Mouse (Mus musculus) lung, postnatal 0 days (tissue): ENCODE data around the gene Grm7. TPM values are rescaled to one million over a fixed set of nuclear protein-coding genes. Genes with fewer than 3 reads are reported as not detected.

ENCODE experiments used
- ATAC-seq: fragments of 200-750 bp; cut with Nextera tagmentation; 2 replicates; pipeline ENCODE4 v1.8.0; 2017; ENCODE audit warnings: moderate library complexity
- DNase-seq: peaks from one replicate; pipeline ENCODE4 v3.0.0-alpha.2; 2016; ENCODE audit warnings: low spot score
- H3K27ac ChIP-seq: fragments of 300-500 bp; sonication (generic); 2 replicates; pipeline ENCODE4 v1.5.1; 2014; ENCODE audit warnings: antibody characterized with exemption, mild to moderate bottlenecking, low read length, mixed read lengths
- H3K27me3 ChIP-seq: fragments of 300-500 bp; sonication (generic); replicated peaks from 2 replicates; pipeline ENCODE4 v1.6.1; 2014; ENCODE audit warnings: low read length, mixed read lengths; ENCODE audit not compliant: insufficient read depth
- H3K36me3 ChIP-seq: fragments of 300-500 bp; sonication (generic); 2 replicates; pipeline ENCODE4 v1.6.1; 2014; ENCODE audit warnings: low read length, mixed read lengths; ENCODE audit not compliant: insufficient read depth
- H3K4me1 ChIP-seq: fragments of 300-500 bp; sonication (generic); 2 replicates; pipeline ENCODE4 v1.6.1; 2014; ENCODE audit warnings: antibody characterized with exemption, low read depth, low read length, mixed read lengths; ENCODE audit not compliant: insufficient read depth
- H3K4me2 ChIP-seq: fragments of 300-500 bp; sonication (generic); replicated peaks from 2 replicates; pipeline ENCODE4 v1.6.1; 2014; ENCODE audit warnings: low read depth, mild to moderate bottlenecking, low read length, moderate library complexity, mixed read lengths
- H3K4me3 ChIP-seq: fragments of 300-500 bp; sonication (generic); 2 replicates; pipeline ENCODE4 v1.5.1; 2014; ENCODE audit warnings: low read depth, low read length
- H3K9ac ChIP-seq: fragments of 300-500 bp; sonication (generic); replicated peaks from 2 replicates; pipeline ENCODE4 v1.6.1; 2014; ENCODE audit warnings: low read depth, mild to moderate bottlenecking
- H3K9me3 ChIP-seq: fragments of 300-500 bp; sonication (generic); 2 replicates; pipeline ENCODE4 v1.6.1; 2016; ENCODE audit warnings: low read length, mixed read lengths
- CTCF ChIP-seq: IDR thresholded peaks from 2 replicates; pipeline ENCODE4 v1.5.1; 2016; ENCODE audit warnings: antibody characterized with exemption, mild to moderate bottlenecking
- EP300 ChIP-seq: IDR thresholded peaks from 2 replicates; pipeline ENCODE4 v1.6.1; 2016; ENCODE audit warnings: antibody characterized with exemption, mild to moderate bottlenecking, control low read depth
- WGBS: fragments of 180-500 bp; shearing (Covaris S2); extraction: QIAGEN DNeasy Blood & Tissue Kit; methylation state at CpG from one replicate; pipeline ENCODE4 v1.1.7; 2014; 5-methylcytosine and 5-hydroxymethylcytosine counted together
- polyA plus RNA-seq: library from polyadenylated mRNA; unstranded; fragments of >200 nt; fragmentation: Nextera tagmentation; extraction: Ambion mirVana; gene quantifications from 2 replicates; pipeline ENCODE4 v1.2.1, GENCODE M21; 2015

Gene Grm7
- polyA plus RNA-seq: 0.04 TPM in 1 of 2 replicates, not detected in the other

DNA sequence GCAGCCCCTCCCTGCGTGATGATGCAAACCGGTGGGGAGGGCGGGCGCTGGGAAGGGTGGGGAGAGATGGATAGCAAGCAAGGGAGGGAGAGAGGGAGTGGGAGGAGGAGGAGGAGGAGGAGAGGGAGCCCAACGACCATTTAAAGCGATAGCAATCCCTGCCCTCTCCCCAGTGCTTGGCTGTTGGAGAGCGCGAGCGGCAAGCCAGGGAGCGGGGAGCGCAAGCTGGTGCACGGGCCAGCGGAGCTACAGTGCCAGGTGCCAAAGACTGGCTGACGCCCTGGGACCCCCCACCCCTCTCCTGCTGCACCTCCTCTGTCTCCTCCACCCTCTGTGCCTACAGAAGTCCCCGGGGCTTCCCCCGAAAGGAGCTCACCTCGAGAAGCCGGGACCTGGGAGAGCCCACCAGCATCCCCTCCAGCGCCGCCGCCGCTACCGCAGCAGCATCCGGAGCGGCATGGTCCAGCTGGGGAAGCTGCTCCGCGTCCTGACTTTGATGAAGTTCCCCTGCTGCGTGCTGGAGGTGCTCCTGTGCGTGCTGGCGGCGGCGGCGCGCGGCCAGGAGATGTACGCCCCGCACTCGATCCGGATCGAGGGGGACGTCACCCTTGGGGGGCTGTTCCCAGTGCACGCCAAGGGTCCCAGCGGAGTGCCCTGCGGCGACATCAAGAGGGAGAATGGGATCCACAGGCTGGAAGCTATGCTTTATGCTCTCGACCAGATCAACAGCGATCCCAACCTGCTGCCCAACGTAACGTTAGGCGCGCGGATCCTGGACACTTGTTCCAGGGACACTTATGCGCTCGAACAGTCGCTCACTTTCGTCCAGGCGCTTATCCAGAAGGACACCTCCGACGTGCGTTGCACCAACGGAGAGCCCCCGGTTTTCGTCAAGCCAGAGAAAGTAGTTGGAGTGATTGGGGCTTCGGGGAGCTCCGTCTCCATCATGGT lies at the start of gene Grm7:
Gene Grm7 (plus strand): TSS at position 171 of the 951 bp plus-strand sequence.
- Histone ChIP-seq H3K9ac (no peak within 1 kb of the TSS), H3K9me3 (no peaks in the 10 kb centered on the region), H3K36me3 (no peaks in the 10 kb centered on the region), H3K4me1 (no peaks in the 10 kb centered on the region), H3K4me2 (no peak within 1 kb of the TSS), H3K4me3 (no peak within 1 kb of the TSS), H3K27ac (no peak within 1 kb of the TSS), H3K27me3 (0 out of 2 replicates have a peak, but pooled peaks cover 7% of the 10 kb centered on the region)
- DNase-seq (no peak), ATAC-seq (no peak)
- WGBS: 1% methylated on average over 63 of the region's 65 CpGs
- TF ChIP-seq EP300 (no peak), CTCF (no peak)

DNA sequence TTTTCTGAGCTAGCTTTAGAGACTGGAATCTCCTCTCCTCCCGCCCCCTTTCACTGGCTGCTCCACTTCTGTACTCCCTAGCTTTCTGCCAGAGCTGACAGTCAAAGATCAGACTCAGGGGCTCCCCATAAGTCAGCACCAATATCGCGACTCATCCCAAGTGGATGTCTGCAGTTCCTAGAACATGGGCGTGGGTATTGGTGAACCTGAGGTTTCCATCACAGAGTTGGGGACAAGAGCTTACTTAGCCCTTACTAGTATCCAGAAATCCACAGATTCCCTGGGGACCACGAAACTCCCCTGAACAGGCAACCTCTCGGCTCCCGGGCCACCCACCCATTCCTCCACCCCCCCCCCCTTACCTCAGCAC lies 355 bp upstream of the Grm7 start:
- H3K9ac ChIP-seq: no peak overlapping the region
- TF ChIP-seq CTCF (no peak), EP300 (no peak)
- H3K4me1 ChIP-seq: no peaks in the 10 kb centered on the region
- H3K27ac ChIP-seq: no peak overlapping the region
- H3K4me3 ChIP-seq: no peak overlapping the region
- DNase-seq: no peak
- WGBS: under 1% methylated on average over 7 of the region's 7 CpGs
- H3K36me3 ChIP-seq: no peaks in the 10 kb centered on the region
- no peaks in the 10 kb centered on the region for H3K9me3 ChIP-seq
- ATAC-seq: no peak
- no peak overlapping the region for H3K4me2 ChIP-seq
- 0 out of 2 replicates have a peak, but pooled peaks cover 7% of the 10 kb centered on the region for H3K27me3 ChIP-seq

DNA sequence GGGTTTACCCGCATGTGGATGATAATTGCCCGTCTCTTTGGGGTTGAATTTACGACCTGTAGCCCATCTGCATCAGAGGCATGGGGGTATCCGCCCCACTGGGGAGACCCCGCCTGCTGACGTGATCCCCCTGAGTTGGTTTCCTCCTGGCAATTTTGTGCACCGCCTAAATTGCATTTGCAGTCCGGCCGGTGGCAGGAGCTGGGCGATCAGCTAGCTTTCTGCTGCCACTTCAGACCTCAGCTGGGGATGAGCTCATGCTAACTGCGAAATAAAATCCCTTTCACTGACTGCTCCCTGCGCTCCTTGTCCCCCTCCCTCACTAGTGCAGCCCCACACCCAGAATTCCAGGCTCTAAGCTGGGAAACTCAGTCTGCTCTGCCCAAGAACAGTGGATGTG lies 1.5 kb downstream of the Grm7 start:
- 2% methylated on average over 12 of the region's 12 CpGs for WGBS
- Histone ChIP-seq H3K9ac (no peak overlapping the region), H3K36me3 (no peaks in the 10 kb centered on the region), H3K27ac (no peak overlapping the region), H3K27me3 (0 out of 2 replicates have a peak, but pooled peaks cover 7% of the 10 kb centered on the region), H3K4me3 (no peak overlapping the region), H3K4me2 (no peak overlapping the region), H3K9me3 (no peaks in the 10 kb centered on the region), H3K4me1 (no peaks in the 10 kb centered on the region)
- ATAC-seq (no peak), DNase-seq (no peak)
- TF ChIP-seq CTCF (no peak), EP300 (no peak)

DNA sequence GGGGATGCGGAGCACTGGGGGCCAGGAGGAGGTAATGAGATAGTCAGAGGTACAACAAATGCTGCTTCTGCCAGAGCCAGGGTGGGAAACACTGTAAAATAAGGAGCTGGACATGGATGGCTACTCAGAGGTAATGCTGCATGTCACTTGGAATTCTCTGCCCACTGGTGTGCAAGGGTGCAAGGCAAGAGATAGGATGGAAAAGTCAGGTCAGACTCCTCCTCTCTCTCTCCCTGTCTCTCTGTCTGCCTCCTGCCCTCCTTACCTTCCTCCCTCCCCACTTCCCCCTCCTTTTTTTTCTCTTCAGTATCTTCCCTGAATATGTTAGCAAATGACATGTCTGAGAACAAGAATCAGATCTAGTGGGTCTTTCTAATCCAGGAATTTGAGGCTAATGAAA lies 3.8 kb downstream of the Grm7 start:
- no peaks in the 10 kb centered on the region for H3K4me1 ChIP-seq
- no peak overlapping the region for H3K4me2 ChIP-seq
- TF ChIP-seq CTCF (no peak), EP300 (no peak)
- H3K36me3 ChIP-seq: no peaks in the 10 kb centered on the region
- ATAC-seq (no peak), DNase-seq (no peak)
- H3K27me3 ChIP-seq: 0 out of 2 replicates have a peak, but pooled peaks cover 7% of the 10 kb centered on the region
- no peak overlapping the region for H3K4me3 ChIP-seq
- no peak overlapping the region for H3K27ac ChIP-seq
- WGBS: 82% methylated on average over 1 of the region's 1 CpGs
- no peak overlapping the region for H3K9ac ChIP-seq
- H3K9me3 ChIP-seq: no peaks in the 10 kb centered on the region

DNA sequence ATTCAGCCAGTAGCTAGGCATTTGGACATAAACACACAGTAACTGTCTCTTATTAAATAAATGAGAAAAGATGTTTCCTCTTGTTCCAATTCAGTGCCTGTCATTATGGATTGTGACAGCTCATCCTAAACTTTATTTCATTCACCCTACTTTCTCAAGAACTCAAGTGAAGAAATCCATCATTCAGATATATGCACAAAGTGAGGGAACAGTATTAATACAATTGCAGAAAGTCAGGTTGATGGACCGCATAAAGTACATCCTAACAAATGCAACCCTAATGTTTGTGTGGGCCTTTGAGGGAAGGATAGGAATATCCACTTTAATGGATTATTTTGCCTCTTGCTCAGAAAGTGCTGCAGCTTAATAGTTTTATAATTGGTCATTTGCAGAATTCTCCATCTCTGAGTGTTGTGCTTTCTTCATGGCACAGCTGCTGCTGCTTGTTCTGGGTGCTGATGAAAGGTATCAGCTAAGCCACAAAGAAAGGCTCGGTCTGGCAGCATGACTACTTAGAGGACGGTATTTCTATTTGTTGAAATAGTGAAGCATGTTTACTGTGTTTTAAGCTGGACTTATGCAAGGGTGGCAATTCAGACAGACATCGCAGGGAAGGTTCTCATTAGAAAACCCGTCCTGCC lies 8.1 kb downstream of the Grm7 start:
- no peaks in the 10 kb centered on the region for H3K36me3 ChIP-seq
- DNase-seq (no peak), ATAC-seq (no peak)
- no peak overlapping the region for H3K4me3 ChIP-seq
- no peaks in the 10 kb centered on the region for H3K9me3 ChIP-seq
- H3K4me1 ChIP-seq: no peaks in the 10 kb centered on the region
- H3K27ac ChIP-seq: no peak overlapping the region
- 66% methylated on average over 5 of the region's 5 CpGs for WGBS
- H3K4me2 ChIP-seq: no peak overlapping the region
- H3K9ac ChIP-seq: no peak overlapping the region
- no peak for TF ChIP-seq CTCF
- no peak for TF ChIP-seq EP300
- no peaks in the 10 kb centered on the region for H3K27me3 ChIP-seq

DNA sequence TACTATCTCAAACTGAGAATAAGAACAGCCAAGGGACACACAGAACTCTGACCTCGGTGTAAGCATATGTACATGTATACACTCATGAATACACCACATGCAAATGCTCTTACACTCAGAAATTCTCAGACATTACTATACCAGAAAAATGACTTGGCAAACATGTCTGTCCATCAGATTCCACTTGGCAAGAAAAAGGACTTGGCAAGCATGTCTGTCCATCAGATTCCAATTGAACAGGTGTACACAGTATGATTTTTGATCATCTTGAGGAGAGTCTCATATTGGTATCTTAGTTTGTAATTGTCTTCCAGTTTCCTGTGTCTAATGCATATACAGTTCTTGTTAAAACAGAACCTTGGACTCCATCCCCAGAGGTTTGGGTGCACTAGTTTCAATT lies 19.1 kb downstream of the Grm7 start:
- no peaks in the 10 kb centered on the region for H3K4me1 ChIP-seq
- H3K4me3 ChIP-seq: no peak overlapping the region
- no peak overlapping the region for H3K4me2 ChIP-seq
- H3K27me3 ChIP-seq: no peaks in the 10 kb centered on the region
- no peaks in the 10 kb centered on the region for H3K36me3 ChIP-seq
- H3K9ac ChIP-seq: no peak overlapping the region
- H3K27ac ChIP-seq: no peak overlapping the region
- no peak for DNase-seq
- no peaks in the 10 kb centered on the region for H3K9me3 ChIP-seq
- WGBS: 93% methylated on average over 1 of the region's 1 CpGs
- no peak for TF ChIP-seq EP300
- no peak for ATAC-seq
